Mouse (Mus musculus) urinary bladder, postnatal 4 days (tissue): Measurements from ENCODE around the gene Ddx58.
A peak's percentile ranks its signal among the peaks of the same experiment; 100 is the strongest.

Experiments used
- DNase-seq, 2 experiments: peaks; one replicate each; pipeline ENCODE4 v3.0.0; 2021 to 2022; ENCODE audit warnings: low spot score in 2 of 2

The Ddx58 gene

DNA sequence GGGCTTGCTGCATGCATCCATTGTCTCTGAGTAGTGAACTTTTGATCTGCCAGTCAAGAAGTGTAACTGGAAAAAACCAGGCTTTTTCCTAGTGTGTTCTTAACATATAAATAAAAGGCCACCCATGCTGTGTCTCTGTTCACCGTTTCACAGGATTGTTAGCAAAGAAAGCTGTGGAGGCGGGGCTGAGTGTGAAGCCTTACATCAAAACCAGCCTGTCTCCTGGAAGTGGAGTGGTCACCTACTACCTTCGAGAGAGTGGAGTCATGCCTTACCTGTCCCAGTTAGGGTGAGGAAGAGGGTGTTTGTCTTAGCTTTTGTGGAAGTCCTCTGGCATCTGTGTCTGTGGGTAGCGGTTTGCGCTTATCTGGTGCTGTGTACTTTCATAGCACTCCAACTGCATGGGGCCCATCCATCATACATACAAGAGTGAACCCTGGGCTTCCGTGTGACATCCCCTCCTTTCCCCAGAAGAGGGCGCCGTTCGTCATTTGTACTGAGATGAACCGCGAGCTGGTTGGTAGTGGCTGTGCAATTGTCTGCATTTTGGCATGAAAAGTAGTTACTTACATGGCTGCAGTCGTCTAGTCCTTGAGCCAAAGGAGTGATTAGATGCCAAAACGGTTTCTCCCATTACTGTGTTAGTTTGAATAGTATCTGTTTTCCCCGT lies 56.8 kb downstream of the Ddx58 start:
- DNase-seq = peak; percentile 23 to 71

GRCm38 (mm10) chr4:40181681-40182080 lies 57.9 kb downstream of the Ddx58 start:
- no peak for DNase-seq

GRCm38 (mm10) chr4:40180046-40180445 lies 59.6 kb downstream of the Ddx58 start:
- DNase-seq = no peak

DNA sequence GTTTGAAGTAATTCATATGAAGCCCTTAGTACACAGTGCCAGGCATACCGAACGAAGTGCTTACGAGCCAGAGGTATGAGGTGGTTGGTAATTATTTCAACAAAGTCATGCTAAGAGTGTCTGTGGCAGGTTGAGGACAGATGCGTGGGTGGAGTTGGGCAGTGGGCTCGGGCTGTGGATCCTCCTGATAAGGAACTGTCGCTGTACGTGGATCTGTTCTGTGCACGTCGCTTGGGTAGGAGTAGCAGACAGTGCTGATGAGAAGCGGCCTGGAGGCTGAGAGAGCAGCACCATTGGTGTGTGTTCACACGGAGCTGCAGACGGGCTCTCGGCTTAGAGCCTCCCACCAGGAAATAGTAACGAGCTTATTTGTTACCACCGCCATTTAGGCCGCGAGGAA lies 61.0 kb downstream of the Ddx58 start:
- DNase-seq = no peak

DNA sequence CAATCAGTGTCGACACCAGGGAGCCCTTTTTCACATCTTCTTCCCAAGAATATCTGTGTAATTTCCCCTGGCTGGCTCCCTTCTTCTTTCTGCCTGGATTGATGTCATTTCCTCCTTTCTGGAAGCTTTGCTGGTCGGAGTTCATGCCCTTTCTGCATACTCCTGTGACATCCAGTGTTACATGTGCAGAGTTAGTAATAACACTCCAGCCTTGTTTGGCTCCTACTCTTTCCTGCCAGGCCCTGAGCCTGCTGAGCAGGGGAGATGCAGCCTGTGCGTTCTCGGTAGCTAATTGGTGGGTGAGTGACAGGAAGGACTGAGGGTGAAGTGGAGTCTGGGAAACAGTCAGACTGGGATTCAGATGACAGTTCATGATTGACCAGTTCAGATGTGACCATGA lies 65.3 kb downstream of the Ddx58 start:
- DNase-seq = no peak

DNA sequence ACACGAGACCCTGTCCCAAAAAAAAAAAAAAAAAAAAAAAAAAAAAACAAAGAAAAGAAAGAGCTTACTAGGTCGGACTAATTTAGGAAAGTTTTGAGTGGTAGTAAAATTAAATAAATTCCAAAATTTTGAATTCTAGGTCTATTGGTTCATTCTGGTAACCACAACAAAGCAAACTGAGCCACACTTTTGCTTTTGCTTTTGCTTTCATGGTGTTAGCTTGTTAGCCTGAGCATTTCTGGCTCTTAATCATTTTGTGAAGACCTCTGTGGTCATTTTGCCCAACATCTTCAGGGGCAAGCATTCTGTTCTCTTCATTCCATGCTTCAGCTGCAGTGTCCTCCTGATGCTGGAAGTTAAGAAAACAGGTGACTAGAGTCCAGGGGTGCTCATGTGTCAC lies 67.3 kb downstream of the Ddx58 start:
- no peak for DNase-seq

- no peak for DNase-seq
These were observed 68.2 kb downstream of the Ddx58 start for GRCm38 (mm10) chr4:40171477-40171876.

DNA sequence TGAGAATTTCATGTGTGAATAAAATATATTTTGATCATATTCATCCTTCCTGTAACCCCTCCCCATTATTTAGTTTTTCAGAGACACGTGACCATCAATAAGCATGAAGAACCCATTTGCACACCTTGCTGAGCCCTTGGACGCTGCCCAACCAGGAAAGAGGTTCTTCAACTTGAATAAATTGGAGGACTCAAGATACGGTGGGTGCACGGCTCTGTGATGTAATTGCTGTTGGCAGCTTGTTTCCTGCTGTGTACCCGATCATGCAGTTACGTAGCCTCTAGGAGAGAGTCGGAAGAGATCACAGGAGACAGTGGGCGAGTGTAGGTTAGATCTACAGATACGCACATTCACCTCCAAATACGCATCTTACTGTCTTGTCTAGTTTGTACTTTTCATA lies 76.0 kb downstream of the Ddx58 start:
- no peak for DNase-seq

DNA sequence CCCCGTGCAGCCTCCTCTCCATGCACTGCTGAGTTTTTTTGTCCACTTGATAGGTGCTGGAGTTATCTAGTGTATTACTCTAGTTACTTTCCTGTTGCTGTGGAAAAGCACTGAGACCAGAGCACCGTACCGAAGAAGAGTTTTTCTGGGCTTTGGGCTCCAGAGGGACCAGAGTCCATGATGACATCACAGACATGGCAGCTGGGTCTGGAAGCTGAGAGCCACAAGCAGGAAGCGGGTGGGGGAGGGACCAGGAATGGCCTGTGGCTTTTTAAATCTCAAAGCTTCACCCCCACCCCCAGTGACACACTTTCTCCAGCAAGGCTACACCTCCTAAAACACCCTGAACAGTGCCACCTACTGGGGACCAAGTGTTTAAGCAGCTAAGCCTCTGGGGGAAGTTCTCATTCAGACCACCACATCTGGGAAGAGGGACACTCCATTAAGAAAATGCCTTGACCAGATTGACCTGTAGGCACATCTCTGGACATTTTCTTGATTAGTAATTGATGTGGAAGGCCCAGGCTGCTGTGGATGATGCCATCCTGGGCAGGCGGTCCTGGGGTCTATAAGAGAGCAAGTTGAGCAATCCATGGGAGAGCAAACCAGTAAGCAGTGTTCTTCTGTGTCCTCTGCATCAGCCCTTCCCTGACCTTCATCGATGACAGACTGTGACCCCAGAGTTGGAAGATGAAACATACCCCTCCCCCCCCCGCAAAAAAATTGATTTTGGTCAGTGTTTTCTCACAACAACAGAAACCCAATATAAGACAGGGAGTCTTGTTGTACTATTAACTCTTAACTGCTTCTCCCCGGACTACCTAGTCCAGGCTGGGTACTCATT lies 78.8 kb downstream of the Ddx58 start:
- no peak for DNase-seq

GRCm38 (mm10) chr4:40158224-40158540 lies 81.4 kb downstream of the Ddx58 start:
- no peak for DNase-seq

DNA sequence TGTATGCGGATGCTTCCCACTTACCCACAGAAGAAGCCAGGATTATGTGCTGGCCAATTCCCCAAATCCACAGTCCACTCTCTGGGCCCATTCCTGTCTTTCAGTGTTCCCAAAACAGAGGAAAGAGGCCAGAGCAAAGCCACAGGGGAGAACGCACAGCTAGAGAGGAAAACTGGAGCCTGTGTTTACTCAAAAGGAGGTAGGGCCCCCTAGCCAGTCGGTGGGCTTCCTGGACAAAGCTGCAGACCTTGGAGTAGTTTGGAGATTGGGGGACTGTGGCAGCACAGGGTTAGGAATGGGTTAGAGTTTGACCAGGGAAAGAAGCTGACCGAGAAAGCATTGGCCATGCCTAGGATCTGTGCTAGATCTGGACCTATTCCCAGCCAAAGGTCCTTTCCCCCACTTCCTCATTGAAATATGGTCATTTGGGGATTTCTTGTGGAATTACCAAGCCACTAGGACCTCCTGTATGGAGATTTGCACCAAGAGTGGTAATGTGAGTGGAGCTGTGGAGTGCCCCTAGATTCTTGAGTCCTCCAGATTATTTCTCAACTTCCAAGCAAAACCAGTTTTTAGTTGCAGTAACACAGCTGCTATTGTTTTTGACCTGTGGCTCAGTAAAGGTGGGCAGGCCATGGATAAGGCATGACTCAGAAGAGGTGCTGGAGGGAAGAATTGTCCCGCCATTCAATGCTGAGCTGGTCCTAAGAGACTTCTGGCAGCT lies 82.0 kb downstream of the Ddx58 start:
- no peak for DNase-seq

- no peak for DNase-seq
These were observed 82.8 kb downstream of the Ddx58 start for GRCm38 (mm10) chr4:40156582-40157499.

GRCm38 (mm10) chr4:40156153-40156552 lies 83.5 kb downstream of the Ddx58 start:
- no peak for DNase-seq

DNA sequence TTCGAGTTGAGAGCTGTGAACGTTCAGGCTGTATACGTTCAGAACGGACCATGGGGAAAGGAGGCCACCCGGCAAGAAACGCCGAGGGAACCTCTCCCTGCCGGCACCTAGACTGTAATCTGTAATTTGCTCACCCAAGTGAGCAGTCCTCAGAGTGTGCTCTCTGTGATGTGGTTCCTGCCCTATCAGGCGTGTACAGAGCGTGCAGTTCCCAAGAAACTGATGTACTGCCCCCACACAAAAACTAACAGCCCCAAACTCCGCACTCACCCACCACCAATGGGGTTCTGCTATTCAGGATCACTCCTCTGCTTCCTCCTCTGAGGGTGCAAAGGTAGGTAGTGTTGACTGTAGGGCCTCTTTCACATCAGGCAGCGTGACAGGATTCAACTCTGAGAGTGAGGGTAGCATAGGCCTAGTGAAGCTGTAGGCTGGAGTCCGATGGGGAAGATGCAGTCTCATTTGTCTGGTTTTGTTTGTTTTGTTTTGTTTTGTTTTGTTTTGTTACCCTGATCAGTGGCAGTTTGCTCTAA lies 84.1 kb downstream of the Ddx58 start:
- no peak for DNase-seq

DNA sequence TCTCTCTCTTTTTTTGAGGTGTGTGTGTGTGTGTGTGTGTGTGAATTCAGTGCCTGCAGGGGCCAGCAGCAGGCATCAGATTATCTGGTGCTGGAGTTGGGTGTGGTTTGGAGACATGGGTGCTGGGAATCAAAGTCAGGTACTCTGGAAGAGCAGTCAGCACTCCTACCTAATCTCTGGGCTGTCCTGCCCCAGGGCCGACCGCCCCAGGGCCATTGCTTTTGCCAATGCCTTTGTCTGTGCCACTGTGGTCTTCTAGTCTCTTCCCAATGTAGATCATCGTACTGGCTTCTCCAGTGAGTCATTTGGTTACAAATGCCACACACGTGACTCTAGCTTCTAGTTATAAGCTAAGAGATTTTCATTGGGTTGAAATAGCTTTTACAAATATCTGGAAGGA lies 84.9 kb downstream of the Ddx58 start:
- no peak for DNase-seq
